Mouse (Mus musculus) T-cell, adult 2 months (primary cell): ENCODE data around the gene Slc6a12.
A peak's percentile ranks its signal among the peaks of the same experiment; 100 is the strongest.

ENCODE experiments used
- DNase-seq: peaks from one replicate; pipeline ENCODE4 v3.0.0; 2022; ENCODE audit warnings: low spot score

The Slc6a12 gene

GRCm38 (mm10) chr6:121343026-121343770 is at the start of gene Slc6a12:
Slc6a12 (plus strand) TSS chr6:121343076.
- no peak for DNase-seq

DNA sequence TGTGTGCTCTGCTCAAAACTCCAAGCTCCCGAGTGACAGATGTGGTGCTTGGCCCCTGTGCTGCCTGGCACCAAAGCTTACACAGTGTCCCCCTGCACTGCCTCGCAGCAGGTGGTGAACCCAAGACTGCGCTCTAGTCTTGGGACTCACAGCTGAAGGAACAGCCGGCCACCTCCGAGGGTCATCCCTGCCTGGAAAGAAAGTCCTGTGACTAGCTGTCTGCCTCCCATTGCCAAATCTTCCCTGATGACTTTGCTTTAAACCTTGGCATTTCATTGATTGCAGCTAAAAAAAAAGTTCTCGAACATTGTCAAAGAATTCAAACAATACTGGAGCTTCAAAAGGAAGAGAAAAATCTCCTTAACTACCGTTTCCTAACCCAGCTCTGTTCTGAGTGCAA is 43.6 kb upstream of the Slc6a12 start:
- no peak for DNase-seq

GRCm38 (mm10) chr6:121299954-121300353 is 42.9 kb upstream of the Slc6a12 start, which contains the start of gene Slc6a13:
Slc6a13 (plus strand) TSS chr6:121300227.
- DNase-seq: no peak

- no peak for DNase-seq
These were observed 42.4 kb upstream of the Slc6a12 start for GRCm38 (mm10) chr6:121300504-121300903.

DNA sequence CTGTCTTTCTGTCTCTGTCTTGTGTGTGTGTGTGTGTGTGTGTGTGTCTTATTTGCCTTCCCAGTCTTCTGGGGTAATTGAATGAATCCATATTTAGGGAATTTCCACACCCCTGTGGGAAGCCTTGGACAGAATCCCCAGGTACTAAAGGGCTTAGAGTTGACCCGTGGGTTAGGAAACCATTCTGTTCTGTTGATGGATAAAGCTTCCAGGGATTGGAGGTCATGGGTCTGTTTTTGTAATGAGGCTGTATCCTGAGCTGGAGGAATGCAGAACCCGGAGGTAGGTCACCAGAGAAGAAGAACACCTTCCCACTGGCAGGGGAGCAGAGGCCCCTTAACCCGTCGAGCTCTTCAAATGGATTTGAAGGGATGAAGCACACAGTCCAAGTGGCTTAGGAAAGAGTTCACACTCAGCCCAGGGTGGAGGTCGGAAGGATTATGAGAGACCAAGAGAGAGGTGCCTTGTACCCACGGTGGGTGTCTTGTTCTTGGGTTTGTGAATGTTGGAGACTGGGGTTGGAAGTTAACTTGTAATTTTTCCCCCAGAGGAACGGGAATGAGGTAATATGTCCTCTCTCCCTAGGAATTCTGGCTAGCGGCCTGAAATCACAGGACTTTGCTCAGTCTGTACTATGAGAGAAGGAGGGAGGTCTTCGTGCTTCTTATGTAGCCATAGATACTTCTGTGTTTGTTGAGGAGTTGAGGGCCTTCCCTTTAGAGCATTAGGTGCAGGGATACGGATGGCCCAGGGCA is 39.2 kb upstream of the Slc6a12 start:
- no peak for DNase-seq

- DNase-seq: no peak
These were observed 38.2 kb upstream of the Slc6a12 start for GRCm38 (mm10) chr6:121304630-121305029.

GRCm38 (mm10) chr6:121305571-121305970 is 37.3 kb upstream of the Slc6a12 start:
- no peak for DNase-seq

- DNase-seq: no peak
These were observed 31.9 kb upstream of the Slc6a12 start for GRCm38 (mm10) chr6:121310984-121311383.

DNA sequence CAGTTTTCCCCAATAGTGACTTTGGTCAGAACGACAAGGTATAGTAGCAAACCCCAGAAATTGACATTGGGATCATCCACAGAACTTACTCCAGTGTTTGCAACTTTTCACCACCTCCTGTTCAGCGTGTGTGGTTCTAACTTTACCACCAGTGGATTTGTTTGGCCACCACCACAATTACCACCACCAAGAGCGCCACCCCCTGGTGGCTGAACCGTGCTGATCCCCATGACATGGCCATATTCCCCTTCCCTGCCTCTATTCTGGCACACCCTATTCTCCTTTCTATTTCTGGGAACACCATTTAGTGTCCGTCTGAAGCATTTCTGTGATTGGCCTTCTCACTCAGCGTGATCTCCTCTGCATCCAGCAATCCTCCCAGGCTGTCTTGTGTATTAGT is 23.8 kb upstream of the Slc6a12 start:
- DNase-seq: no peak

DNA sequence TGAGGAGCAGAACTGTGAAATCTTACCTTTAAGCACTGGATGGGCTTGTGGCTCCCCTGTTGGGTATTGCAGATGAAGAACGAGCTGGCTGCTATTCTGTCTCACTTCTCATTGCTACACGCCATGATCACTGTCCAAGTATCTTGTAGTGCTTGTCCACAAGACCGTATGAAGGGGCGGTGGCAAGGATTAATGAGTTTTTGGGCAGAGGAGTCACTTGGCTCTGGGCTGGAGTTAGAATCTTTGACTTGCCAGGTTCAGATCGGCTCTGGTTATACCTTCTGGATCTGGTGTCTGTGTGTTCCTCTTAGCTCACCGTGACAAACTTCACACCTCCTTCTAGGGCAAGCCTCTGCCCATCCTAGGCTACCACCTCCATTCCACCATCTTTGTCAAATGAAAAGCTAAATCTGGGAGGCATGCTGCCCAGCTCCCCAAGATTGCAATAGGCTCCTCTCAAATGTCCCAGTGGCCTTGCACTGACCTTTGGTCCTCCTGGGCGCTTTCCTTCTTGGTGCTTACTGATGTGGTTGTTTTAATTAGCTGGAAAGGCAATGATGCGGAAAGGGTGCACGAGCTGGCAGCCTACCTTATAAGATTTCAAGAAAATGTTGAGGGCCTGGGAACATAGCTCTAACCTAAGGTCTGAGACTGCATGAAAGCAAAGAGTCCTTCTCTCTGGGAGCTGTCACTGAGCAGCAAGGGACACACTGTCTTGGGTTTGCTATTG is 20.3 kb upstream of the Slc6a12 start:
- no peak for DNase-seq

- DNase-seq: no peak
These were observed 17.6 kb upstream of the Slc6a12 start for GRCm38 (mm10) chr6:121325298-121325697.

DNA sequence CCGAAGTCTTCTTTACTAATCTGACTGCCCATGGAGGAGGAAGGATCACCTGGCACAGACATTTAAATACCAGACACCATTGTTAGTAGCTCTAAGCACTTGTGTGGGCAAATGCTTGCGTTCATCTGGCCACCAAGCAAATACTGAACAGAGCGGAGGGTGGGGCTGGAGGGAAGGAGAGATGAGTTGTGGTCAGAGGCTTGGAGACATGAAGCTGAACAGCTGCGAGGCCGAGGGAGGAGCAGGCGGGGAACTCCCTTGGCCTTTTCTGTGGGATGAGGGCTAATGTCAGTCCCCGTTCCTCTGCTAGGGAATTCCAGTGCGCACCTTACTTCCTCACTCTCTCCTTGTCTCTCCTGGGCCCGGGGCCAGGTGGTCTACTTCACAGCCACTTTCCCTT is 17.1 kb upstream of the Slc6a12 start:
- DNase-seq: no peak

GRCm38 (mm10) chr6:121326486-121327069 is 16.3 kb upstream of the Slc6a12 start:
- no peak for DNase-seq

- DNase-seq: no peak
These were observed 14.4 kb upstream of the Slc6a12 start for GRCm38 (mm10) chr6:121328417-121328884.

DNA sequence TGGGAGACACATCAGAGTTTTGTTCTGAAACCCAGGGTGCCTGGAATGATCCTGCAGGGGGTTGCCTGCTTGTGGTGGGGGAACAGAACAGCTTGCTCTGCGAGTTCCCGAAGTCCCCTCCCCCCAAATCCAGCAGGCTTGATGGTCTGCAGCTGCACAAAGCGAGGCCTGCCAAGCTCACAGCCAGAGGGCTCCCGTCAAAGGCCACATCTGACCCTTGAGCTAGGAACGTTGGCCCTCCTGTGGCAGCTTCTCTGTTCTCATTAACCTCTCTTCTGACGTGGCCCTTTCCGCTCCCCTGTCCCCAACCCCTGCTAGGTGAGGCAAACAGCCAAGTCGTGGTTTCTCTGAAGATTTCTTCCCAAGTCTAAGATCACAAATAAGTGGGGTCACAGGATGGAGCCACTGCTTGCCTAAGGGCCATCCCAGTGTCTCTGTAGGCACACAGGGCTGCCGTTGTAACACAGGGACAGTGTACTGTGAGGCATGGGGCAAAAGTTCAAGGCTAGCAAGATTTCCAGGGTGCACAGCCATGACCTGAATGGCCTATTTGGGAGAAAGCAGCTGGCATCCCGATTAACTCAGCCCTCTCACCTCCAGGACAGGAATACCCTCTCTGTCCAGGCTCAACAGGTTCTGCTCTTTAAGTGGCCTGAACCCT is 12.9 kb upstream of the Slc6a12 start:
- no peak for DNase-seq

- DNase-seq: no peak
These were observed 7.0 kb upstream of the Slc6a12 start for GRCm38 (mm10) chr6:121335841-121336240.

GRCm38 (mm10) chr6:121336558-121336957 is 6.3 kb upstream of the Slc6a12 start:
- no peak for DNase-seq

GRCm38 (mm10) chr6:121337229-121337628 is 5.6 kb upstream of the Slc6a12 start:
- DNase-seq: no peak

DNA sequence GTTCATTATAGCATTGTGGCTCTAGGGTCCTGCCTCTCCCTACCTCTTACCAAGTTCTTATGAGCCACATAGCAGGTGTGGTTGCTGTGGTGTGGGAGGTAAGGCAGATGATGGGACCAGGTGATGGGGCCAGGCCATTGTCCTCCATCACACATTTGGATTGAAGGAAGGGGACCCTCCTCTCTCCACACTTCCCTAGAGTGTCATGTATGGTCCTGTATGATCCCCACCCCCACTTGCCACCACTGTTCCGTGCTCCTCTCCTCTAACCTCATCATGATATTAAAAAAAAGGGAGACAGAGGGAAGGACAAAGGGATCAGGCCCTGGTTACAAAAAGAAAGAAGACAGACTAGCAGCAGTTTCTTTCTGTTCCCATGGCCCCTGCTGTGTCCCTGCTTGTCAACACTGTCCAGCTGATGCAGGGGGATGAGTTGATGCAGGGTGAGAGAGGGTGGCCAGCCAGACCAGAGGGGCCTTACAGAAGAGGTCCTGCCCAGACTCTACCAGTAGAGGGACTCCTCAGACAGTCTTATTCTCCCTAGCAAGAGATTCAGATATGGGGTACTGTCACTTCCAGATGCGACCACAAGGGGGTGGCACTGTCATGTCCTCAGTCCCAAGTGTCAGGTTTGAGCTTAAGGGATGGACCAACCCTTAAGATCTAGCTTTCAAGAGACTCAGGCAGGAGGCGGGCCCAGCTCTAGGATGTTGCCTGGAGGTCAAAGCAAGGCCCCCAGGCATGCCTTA is 4.9 kb upstream of the Slc6a12 start:
- DNase-seq: peak; percentile 59

- no peak for DNase-seq
These were observed 4.4 kb upstream of the Slc6a12 start for GRCm38 (mm10) chr6:121338519-121338896.

DNA sequence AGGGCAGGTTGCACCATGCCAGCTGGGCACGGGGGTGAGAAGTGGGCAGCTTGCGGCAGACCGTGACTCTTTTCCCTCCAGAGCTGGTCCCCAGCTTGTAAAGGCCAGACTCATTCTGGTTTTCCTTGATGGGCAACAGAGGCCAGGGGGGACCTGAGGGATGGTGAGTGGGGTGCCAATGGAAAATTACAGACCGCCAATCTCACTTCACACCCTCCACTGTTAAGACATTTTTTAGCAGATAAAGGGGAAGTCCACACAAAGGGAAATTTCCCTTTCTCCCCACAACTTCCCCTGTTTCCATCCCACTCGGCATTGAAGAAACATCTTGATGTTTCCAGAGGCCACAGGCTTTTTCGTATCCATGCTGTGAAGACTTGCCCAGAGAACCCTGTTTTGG is 1.2 kb upstream of the Slc6a12 start:
- no peak for DNase-seq
